Mouse (Mus musculus) limb, embryonic 11.5 days (tissue): ENCODE data around the gene Urah. TPM values are rescaled to one million over a fixed set of nuclear protein-coding genes. Genes with fewer than 3 reads are reported as not detected.

Source experiments
- ATAC-seq: fragments of 200-750 bp; cut with Nextera tagmentation; 2 replicates; pipeline ENCODE4 v1.8.0; 2017; ENCODE audit warnings: low read depth; ENCODE audit not compliant: insufficient number of reproducible peaks, low FRiP score, low TSS enrichment
- DNase-seq: peaks from one replicate; pipeline ENCODE4 v3.0.0-alpha.2; 2015; ENCODE audit warnings: low spot score
- H3K27ac ChIP-seq: fragments of 300-500 bp; sonication (generic); replicated peaks from 2 replicates; pipeline ENCODE4 v1.5.1; 2014; ENCODE audit warnings: low read depth, mild to moderate bottlenecking, low read length
- H3K27me3 ChIP-seq: fragments of 300-500 bp; sonication (generic); 2 replicates; pipeline ENCODE4 v1.6.1; 2014; ENCODE audit warnings: mild to moderate bottlenecking, low read length, mixed read lengths; ENCODE audit not compliant: control insufficient read depth, insufficient read depth
- H3K36me3 ChIP-seq: fragments of 300-500 bp; sonication (generic); 2 replicates; pipeline ENCODE4 v1.6.1; 2014; ENCODE audit warnings: mild to moderate bottlenecking, low read length, moderate library complexity, mixed read lengths; ENCODE audit not compliant: control insufficient read depth, insufficient read depth
- H3K4me1 ChIP-seq: fragments of 300-500 bp; sonication (generic); 2 replicates; pipeline ENCODE4 v1.6.1; 2014; ENCODE audit warnings: low read length, mixed read lengths; ENCODE audit not compliant: control insufficient read depth, insufficient read depth
- H3K4me2 ChIP-seq: fragments of 300-500 bp; sonication (generic); 2 replicates; pipeline ENCODE4 v1.6.1; 2014; ENCODE audit warnings: low read depth, mild to moderate bottlenecking, moderate library complexity; ENCODE audit not compliant: severe bottlenecking
- H3K4me3 ChIP-seq: fragments of 300-500 bp; sonication (generic); 2 replicates; pipeline ENCODE4 v1.5.1; 2014; ENCODE audit warnings: low read depth, low read length
- H3K9ac ChIP-seq: fragments of 300-500 bp; sonication (generic); 2 replicates; pipeline ENCODE4 v1.6.1; 2014; ENCODE audit warnings: mild to moderate bottlenecking, low read length
- H3K9me3 ChIP-seq: fragments of 300-500 bp; sonication (generic); 2 replicates; pipeline ENCODE4 v1.6.1; 2016; ENCODE audit warnings: low read length; ENCODE audit not compliant: control insufficient read depth
- WGBS: fragments of 180-500 bp; shearing (Covaris S2); extraction: QIAGEN DNeasy Blood & Tissue Kit; methylation state at CpG from one replicate; pipeline ENCODE4 v1.1.7; 2014; 5-methylcytosine and 5-hydroxymethylcytosine counted together
- polyA plus RNA-seq: library from polyadenylated mRNA; unstranded; fragments of >200 nt; fragmentation: Nextera tagmentation; extraction: Ambion mirVana; gene quantifications from 2 replicates; pipeline ENCODE4 v1.2.1, GENCODE M21; 2014

Gene Urah
- polyA plus RNA-seq, 1 experiment from 2014 or later: 0.68 TPM

DNA sequence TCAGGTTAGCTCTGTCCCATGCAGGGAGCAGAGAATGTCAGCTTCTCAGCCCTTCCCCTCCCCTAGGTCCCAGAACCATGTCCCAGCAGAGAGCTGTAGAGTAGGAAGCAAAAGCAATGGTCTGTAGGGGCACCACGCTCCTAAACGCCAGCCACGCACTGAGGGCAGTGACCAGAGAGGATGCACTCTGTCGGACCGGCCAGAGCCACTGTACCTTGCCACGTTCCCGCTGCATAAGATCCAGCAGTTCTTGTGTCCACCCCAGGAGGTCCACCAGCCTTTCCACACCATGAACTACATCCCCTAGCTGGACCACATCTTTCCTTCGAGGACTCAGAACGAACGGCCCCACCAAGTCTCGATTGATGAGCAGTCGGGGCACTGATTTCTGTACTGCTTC, 29.9 kb downstream of the Urah start:
- Histone ChIP-seq H3K27me3 (no peaks in the 10 kb centered on the region), H3K4me3 (no peak overlapping the region), H3K36me3 (peaks cover 12% of the 10 kb centered on the region), H3K4me1 (no peaks in the 10 kb centered on the region), H3K4me2 (no peak overlapping the region), H3K9me3 (no peaks in the 10 kb centered on the region), H3K27ac (no peak overlapping the region), H3K9ac (no peak overlapping the region)
- no peak for DNase-seq
- WGBS: 87% methylated on average over 12 of the region's 12 CpGs
- ATAC-seq: no peak

DNA sequence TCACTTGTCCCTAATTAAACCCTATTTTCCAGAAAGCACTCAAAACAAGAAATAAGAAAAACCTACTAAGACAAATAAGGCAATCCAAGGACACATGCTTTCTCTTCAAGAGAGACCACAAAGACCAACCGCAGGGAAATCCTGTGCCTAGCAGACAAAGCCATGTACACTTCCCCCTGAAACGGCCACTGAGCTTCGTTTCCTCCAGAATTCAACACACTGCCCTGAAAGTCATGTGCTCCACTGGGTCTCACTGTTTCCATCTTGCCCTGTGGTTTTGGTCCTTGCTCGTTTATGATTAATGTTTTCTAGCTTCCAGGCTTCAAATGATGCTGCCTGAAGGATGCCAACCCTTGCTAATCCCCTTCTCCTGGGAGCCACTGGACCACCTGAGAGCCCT, 39.4 kb downstream of the Urah start:
- DNase-seq (no peak), ATAC-seq (no peak)

DNA sequence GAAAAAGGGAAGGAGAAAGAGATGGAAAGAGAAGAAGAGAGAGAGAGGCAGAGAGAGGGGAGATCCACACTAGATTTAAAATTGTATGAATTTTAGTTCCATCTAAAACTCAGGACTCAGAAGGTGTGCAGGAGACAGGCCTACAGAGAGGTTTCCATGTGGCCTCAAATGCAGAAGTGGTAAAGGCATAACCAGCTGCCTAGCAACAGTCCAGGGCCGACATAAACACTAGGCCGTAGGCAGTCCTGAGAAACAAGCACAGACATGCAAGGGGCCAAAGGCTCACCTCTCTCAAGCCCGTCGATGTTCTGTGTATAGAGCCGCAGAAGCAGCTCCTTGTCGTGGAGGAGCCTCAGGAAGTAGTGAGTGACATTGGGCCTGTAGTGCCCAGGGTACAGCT, 42.5 kb downstream of the Urah start:
- Histone ChIP-seq H3K9me3 (no peaks in the 10 kb centered on the region), H3K36me3 (peaks cover 2% of the 10 kb centered on the region; the same call in 1 of the 2 replicates), H3K4me3 (no peak overlapping the region), H3K27ac (no peak overlapping the region), H3K27me3 (no peaks in the 10 kb centered on the region), H3K4me1 (no peaks in the 10 kb centered on the region), H3K4me2 (no peak overlapping the region), H3K9ac (no peak overlapping the region)
- no peak for ATAC-seq
- DNase-seq: no peak
- WGBS: 78% methylated on average over 6 of the region's 6 CpGs

More for the DNA sequence above, 39.4 kb downstream of the Urah start:
- Histone ChIP-seq H3K36me3 (peaks cover 5% of the 10 kb centered on the region; the same call in 1 of the 2 replicates), H3K27ac (no peak overlapping the region), H3K4me2 (no peak overlapping the region), H3K27me3 (no peaks in the 10 kb centered on the region), H3K4me1 (no peaks in the 10 kb centered on the region), H3K9me3 (no peaks in the 10 kb centered on the region), H3K4me3 (no peak overlapping the region), H3K9ac (no peak overlapping the region)
- 89% methylated on average over 4 of the region's 4 CpGs for WGBS

DNA sequence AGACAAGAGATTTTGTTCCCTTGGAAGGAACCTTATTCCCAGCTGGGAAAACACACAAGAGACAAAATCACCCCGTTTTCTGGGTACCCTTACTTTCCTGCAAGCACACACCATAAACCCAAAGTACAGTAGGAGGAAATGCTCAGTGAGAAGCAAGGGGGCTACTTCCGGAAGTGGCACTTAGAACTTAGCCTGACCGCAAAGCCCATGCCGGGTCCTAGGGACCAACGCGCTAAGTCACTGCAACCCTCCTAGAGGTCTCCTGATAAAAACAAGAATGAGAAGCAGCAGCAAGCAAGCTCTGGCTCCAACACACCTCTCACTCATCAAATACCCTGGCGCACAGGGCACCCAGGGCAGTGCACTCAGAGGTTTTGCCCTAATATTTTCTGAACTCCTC, 44.5 kb downstream of the Urah start:
- Histone ChIP-seq H3K4me1 (no peaks in the 10 kb centered on the region), H3K4me3 (no peak overlapping the region), H3K27me3 (no peaks in the 10 kb centered on the region), H3K4me2 (no peak overlapping the region), H3K9ac (no peak overlapping the region), H3K27ac (no peak overlapping the region), H3K36me3 (peaks cover 7% of the 10 kb centered on the region), H3K9me3 (no peaks in the 10 kb centered on the region)
- ATAC-seq: no peak
- whole genome bisulfite sequencing: 90% methylated on average over 7 of the region's 7 CpGs
- DNase-seq: no peak

DNA sequence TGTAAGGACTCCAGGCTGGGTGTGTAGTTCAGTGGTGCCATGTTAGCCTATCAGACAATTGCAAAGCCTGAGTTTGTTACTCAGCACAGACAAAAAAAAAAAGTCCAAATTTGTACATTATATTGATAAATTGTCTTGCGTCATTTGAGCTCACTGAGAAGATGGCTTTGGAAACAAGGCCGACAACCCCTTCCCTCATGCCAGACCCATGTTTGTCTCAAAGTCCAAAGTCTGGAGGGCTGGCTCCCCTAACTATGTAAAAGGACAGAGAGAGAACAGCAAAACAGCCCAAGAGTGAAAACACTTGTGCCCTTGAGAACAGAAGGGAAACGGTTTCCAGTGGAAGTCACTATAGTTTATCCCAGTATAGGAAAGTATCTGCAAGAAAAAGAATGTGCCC, 45.6 kb downstream of the Urah start:
- Histone ChIP-seq H3K4me1 (no peaks in the 10 kb centered on the region), H3K4me3 (no peak overlapping the region), H3K27me3 (no peaks in the 10 kb centered on the region), H3K36me3 (peaks cover 7% of the 10 kb centered on the region), H3K4me2 (0 out of 2 replicates have a peak overlapping the region, but pooled peaks have one; percentile 20), H3K9me3 (no peaks in the 10 kb centered on the region), H3K9ac (no peak overlapping the region), H3K27ac (no peak overlapping the region)
- DNase-seq (no peak), ATAC-seq (no peak)
- 85% methylated on average over 3 of the region's 3 CpGs for WGBS

DNA sequence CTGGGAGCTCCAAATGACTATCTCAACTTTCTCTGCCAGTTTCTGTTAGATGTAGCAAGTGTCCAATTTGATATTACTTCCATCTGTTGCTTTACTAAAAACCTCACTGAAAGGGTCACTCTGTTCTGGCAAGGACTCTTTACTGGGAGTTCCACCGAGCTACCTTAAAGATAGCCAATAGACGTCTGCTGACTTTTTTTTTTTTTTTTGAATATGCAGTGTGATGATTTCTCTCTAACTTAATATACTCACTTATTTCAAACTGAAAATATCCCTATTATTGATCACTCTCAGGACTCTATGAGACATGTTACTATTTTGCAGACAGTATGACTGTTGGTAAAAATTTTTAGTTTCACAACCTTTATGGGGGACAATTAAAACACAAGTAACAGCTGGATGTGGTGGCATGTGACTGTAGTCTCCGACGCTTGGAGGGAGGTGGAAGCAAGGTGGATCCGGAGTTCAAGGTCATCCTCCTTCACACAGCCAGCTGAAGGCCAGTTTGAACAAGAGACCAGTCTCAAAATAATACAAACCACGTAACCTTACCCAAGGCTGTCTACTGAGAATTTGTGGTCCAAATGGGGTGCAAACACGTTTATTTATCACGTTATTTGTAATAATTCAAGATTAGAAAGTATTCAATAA, 46.2 kb downstream of the Urah start:
- Histone ChIP-seq H3K27me3 (no peaks in the 10 kb centered on the region), H3K4me2 (peak overlapping the region; percentile 89), H3K4me1 (no peaks in the 10 kb centered on the region), H3K36me3 (peaks cover 5% of the 10 kb centered on the region), H3K27ac (no peak overlapping the region), H3K9ac (peak overlapping the region; percentile 65; the same call in 1 of the 2 replicates), H3K4me3 (peak overlapping the region; percentile 94), H3K9me3 (no peaks in the 10 kb centered on the region)
- WGBS: 30% methylated on average over 8 of the region's 8 CpGs
- DNase-seq: no peak
- ATAC-seq: no peak

DNA sequence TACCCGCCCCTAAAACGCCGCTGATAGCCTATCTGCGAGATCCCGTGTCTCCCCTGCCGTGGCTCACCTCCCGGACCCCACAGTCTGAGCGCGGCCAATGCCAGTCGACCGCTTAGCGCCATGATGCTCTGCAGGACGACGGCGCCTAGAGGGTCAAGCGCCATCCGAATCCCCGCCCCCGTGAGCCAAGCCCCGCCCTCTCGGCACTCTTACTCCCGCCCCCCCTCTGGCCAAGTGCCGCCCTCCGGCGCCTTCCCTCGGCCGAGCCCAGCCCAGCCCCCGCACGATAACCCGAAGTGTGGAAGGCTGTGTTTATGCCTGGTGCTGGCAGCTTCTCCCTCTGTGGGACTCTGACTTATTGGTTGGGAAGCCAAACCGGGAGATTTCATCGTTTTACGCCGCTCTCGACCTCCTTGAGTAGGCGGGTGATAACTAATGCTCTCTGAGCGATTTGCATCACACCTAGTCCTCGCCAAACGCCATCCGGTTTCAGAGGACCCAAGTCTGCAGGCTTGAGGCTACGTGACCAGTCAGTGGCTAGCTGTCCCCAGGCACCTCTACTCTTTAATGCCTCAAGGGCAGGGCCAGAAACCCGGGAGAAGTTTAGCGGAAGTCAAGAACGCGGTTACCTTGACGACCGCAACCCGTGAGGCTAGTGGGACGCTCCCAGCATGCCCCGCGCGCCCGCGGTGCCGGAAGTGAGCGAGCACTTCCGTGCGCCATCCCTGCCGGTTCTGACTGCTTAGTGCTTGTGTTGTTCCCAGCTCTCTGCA, 47.1 kb downstream of the Urah start, which contains the start of the genes Psmd13 and Sirt3:
Psmd13 (plus strand) TSS at position 273 of the 773 bp plus-strand sequence.
Sirt3 (minus strand) TSS at position 614 of the 773 bp plus-strand sequence.
- WGBS: 0% methylated on average over 59 of the region's 59 CpGs
- Histone ChIP-seq H3K4me3 (peak within 1 kb of the TSS; percentile 94), H3K9me3 (no peaks in the 10 kb centered on the region), H3K27ac (peak within 1 kb of the TSS; percentile 16; the same call in 1 of the 2 replicates), H3K36me3 (peaks cover 9% of the 10 kb centered on the region; the same call in 1 of the 2 replicates), H3K9ac (peak within 1 kb of the TSS; percentile 75), H3K27me3 (no peaks in the 10 kb centered on the region), H3K4me1 (no peaks in the 10 kb centered on the region), H3K4me2 (peak within 1 kb of the TSS; percentile 89)
- ATAC-seq (peak; percentile 95), DNase-seq (peak; percentile 95)

DNA sequence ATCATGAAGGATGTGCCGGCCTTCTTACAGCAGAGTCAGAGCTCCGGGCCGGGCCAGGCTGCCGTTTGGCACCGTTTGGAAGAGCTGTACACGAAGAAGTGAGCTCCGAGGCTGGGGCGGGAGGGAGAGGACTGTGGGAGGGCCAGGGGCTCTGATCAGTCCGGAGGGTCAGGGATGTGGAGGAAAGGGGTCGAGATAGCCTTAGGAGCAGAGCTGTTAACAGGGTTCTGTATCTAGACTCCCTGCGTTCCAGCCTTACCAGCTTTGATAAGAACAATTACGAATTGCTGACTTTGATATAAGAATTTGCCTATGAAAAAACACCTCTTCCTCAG, 47.6 kb downstream of the Urah start:
- H3K9ac ChIP-seq: peak overlapping the region; percentile 75
- no peaks in the 10 kb centered on the region for H3K9me3 ChIP-seq
- peak overlapping the region; percentile 89 for H3K4me2 ChIP-seq
- peaks cover 9% of the 10 kb centered on the region; the same call in 1 of the 2 replicates for H3K36me3 ChIP-seq
- WGBS: 0% methylated on average over 12 of the region's 12 CpGs
- no peaks in the 10 kb centered on the region for H3K4me1 ChIP-seq
- no peaks in the 10 kb centered on the region for H3K27me3 ChIP-seq
- H3K4me3 ChIP-seq: peak overlapping the region; percentile 94
- ATAC-seq: peak; percentile 60
- H3K27ac ChIP-seq: 0 out of 2 replicates have a peak overlapping the region, but pooled peaks have one; percentile 16
- DNase-seq: no peak
